Mouse (Mus musculus) MEL (cell line): ENCODE measurements around the gene Natd1. TPM values are rescaled to one million over a fixed set of nuclear protein-coding genes. Genes with fewer than 3 reads are reported as not detected.
"Not testable (repeated sequence)": the region's sequence is repeated elsewhere in the genome, so short reads cannot be mapped to it uniquely, and the experiment has no call there.

Experiments used
- DNase-seq: peaks from one replicate; pipeline ENCODE4 v3.0.0; 2011; ENCODE audit warnings: low read depth, low spot score
- H3K27ac ChIP-seq: 2 replicates; pipeline ENCODE4 v1.5.1; 2012; ENCODE audit warnings: low read depth, mild to moderate bottlenecking, control low read depth, low read length, moderate library complexity; ENCODE audit not compliant: control insufficient read depth
- H3K27me3 ChIP-seq, 2 experiments: fragments of 150-350 bp in 1 of 2; sonication (generic) in 1 of 2; 2 replicates each; pipeline ENCODE4 v1.6.1; 2012; ENCODE audit warnings: low read length in 2 of 2, mild to moderate bottlenecking in 2 of 2, improper control_type of control experiment in 1 of 2, moderate library complexity in 1 of 2; ENCODE audit not compliant: insufficient read depth in 2 of 2, control insufficient read depth in 1 of 2
- H3K36me3 ChIP-seq, 2 experiments: 2 replicates each; pipeline ENCODE4 v1.6.1; 2012 to 2014; ENCODE audit warnings: low read length in 2 of 2, improper control_type of control experiment in 1 of 2, inconsistent platforms in 1 of 2, mild to moderate bottlenecking in 1 of 2; ENCODE audit not compliant: insufficient read depth in 2 of 2, control insufficient read depth in 1 of 2
- H3K4me1 ChIP-seq, 2 experiments: fragments of 150-350 bp in 1 of 2; sonication (generic) in 1 of 2; 2 replicates each; pipeline ENCODE4 v1.6.1; 2012; ENCODE audit warnings: low read length in 2 of 2, improper control_type of control experiment in 1 of 2, mild to moderate bottlenecking in 1 of 2; ENCODE audit not compliant: insufficient read depth in 2 of 2, control insufficient read depth in 1 of 2
- H3K4me3 ChIP-seq, 2 experiments: fragments of 150-350 bp in 1 of 2; sonication (generic) in 1 of 2; 2 replicates each; pipeline ENCODE4 v1.5.1; 2012; ENCODE audit warnings: low read depth in 2 of 2, low read length in 2 of 2, mild to moderate bottlenecking in 2 of 2, moderate library complexity in 2 of 2, control low read depth in 1 of 2, improper control_type of control experiment in 1 of 2; ENCODE audit not compliant: control insufficient read depth in 1 of 2, insufficient read depth in 1 of 2
- H3K79me2 ChIP-seq: 2 replicates; pipeline ENCODE4 v1.6.1; 2012; ENCODE audit warnings: mild to moderate bottlenecking, low read length, moderate library complexity; ENCODE audit not compliant: control insufficient read depth, poor library complexity, insufficient read depth
- H3K9ac ChIP-seq: 2 replicates; pipeline ENCODE4 v1.6.1; 2012; ENCODE audit warnings: low read depth, mild to moderate bottlenecking, control low read depth, low read length, moderate library complexity; ENCODE audit not compliant: control insufficient read depth, poor library complexity, severe bottlenecking
- H3K9me3 ChIP-seq: fragments of 150-350 bp; sonication (generic); replicated peaks from 2 replicates; pipeline ENCODE4 v1.6.1; 2012; ENCODE audit warnings: mild to moderate bottlenecking, low read length, improper control_type of control experiment, moderate library complexity; ENCODE audit not compliant: insufficient read depth
- ELF1 ChIP-seq: IDR thresholded peaks from 2 replicates; pipeline ENCODE4 v1.6.1; 2014; ENCODE audit warnings: low read depth, mild to moderate bottlenecking, inconsistent platforms, low read length, improper control_type of control experiment, moderate library complexity
- ETS1 ChIP-seq: IDR thresholded peaks from 2 replicates; pipeline ENCODE4 v1.6.1; 2012; ENCODE audit warnings: low read depth, mild to moderate bottlenecking, inconsistent platforms, low read length, improper control_type of control experiment, moderate library complexity
- GABPA ChIP-seq: IDR thresholded peaks from 2 replicates; pipeline ENCODE4 v1.6.1; 2012; ENCODE audit warnings: low read depth, mild to moderate bottlenecking, inconsistent platforms, low read length, improper control_type of control experiment, moderate library complexity
- KAT2A ChIP-seq: conservative IDR thresholded peaks from 2 replicates; pipeline ENCODE4 v1.6.1; 2012; ENCODE audit warnings: low read depth, low read length, improper control_type of control experiment, inconsistent platforms
- MAX ChIP-seq: IDR thresholded peaks from 2 replicates; pipeline ENCODE4 v1.6.1; 2011; ENCODE audit warnings: low read length, improper control_type of control experiment
- MXI1 ChIP-seq: IDR thresholded peaks from 2 replicates; pipeline ENCODE4 v1.6.1; 2011; ENCODE audit warnings: mild to moderate bottlenecking, low read depth, low read length, improper control_type of control experiment
- MYB ChIP-seq: IDR thresholded peaks from 2 replicates; pipeline ENCODE4 v1.6.1; 2011; ENCODE audit warnings: mild to moderate bottlenecking, low read depth, low read length, improper control_type of control experiment
- MYC ChIP-seq: IDR thresholded peaks from 2 replicates; pipeline ENCODE4 v1.6.1; 2011; ENCODE audit warnings: low read depth, mild to moderate bottlenecking, low read length, improper control_type of control experiment, moderate library complexity
- POLR2A ChIP-seq, 2 experiments: IDR thresholded peaks; 2 replicates each; pipeline ENCODE4 v1.6.1; 2011 to 2012; ENCODE audit warnings: low read length in 2 of 2, mild to moderate bottlenecking in 2 of 2, control low read depth in 1 of 2, improper control_type of control experiment in 1 of 2, low read depth in 1 of 2, moderate library complexity in 1 of 2; ENCODE audit not compliant: control insufficient read depth in 1 of 2, insufficient read depth in 1 of 2, poor library complexity in 1 of 2
- RCOR1 ChIP-seq: IDR thresholded peaks from 2 replicates; pipeline ENCODE4 v1.6.1; 2012; ENCODE audit warnings: low read depth, mild to moderate bottlenecking, inconsistent platforms, low read length, improper control_type of control experiment
- SIN3A ChIP-seq: IDR thresholded peaks from 2 replicates; pipeline ENCODE4 v1.6.1; 2012; ENCODE audit warnings: low read length, improper control_type of control experiment, inconsistent platforms
- TAL1 ChIP-seq: IDR thresholded peaks from 2 replicates; pipeline ENCODE4 v1.6.1; 2012; ENCODE audit warnings: mild to moderate bottlenecking, inconsistent platforms, low read length, moderate library complexity, mixed read lengths
- ZC3H11A ChIP-seq: IDR thresholded peaks from 2 replicates; pipeline ENCODE4 v1.6.1; 2012; ENCODE audit warnings: low read depth, mild to moderate bottlenecking, inconsistent platforms, low read length, improper control_type of control experiment
- ZMIZ1 ChIP-seq: IDR thresholded peaks from 2 replicates; pipeline ENCODE4 v1.6.1; 2012; ENCODE audit warnings: low read depth, mild to moderate bottlenecking, inconsistent platforms, low read length, improper control_type of control experiment, moderate library complexity
- polyA plus RNA-seq, 2 experiments: library from polyadenylated mRNA; stranded (reverse) in 1 of 2; unstranded in 1 of 2; fragments of >175 nt in 1 of 2; fragments of >200 nt in 1 of 2; gene quantifications; 2 replicates each; pipeline versions ENCODE4 v1.2.1 to v1.2.4; 2012; ENCODE audit warnings: low replicate concordance in 2 of 2, low read depth in 1 of 2; ENCODE audit not compliant: insufficient read length in 2 of 2, insufficient read depth in 1 of 2, missing spikeins in 1 of 2
- total RNA-seq: library from RNA; depleted of rRNA; stranded (reverse); fragments of 300-350 nt; gene quantifications from 2 replicates; pipeline ENCODE4 v1.2.3, GENCODE M21; 2012

Gene Natd1
- total and polyA plus RNA-seq, 3 experiments, result 3.0 to 10.9 TPM; not detected in 1

DNA sequence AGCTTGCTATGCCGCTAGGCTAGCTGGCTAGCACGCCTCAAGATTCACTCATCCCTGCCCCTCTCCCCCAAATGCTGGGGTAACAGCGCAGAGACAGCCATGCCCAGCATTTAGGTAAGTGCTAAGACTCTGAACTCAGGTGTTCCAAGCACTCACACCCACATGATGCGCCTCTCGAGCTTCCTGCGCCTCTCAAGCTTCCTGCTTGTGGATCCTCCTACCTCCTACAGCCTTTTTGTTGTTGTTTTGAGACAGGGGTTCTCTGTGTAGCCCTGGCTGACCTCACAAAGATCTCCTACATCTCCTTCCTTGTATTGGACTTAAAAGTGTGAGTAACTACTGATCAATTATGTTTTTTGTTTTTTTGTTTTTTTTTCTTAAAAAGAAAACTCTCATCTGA, 41.4 kb downstream of the Natd1 start:
- H3K4me3 ChIP-seq, result no peak overlapping the region
- H3K27me3 ChIP-seq, result no peaks in the 10 kb centered on the region
- H3K27ac ChIP-seq, result no peak overlapping the region
- no peaks in the 10 kb centered on the region for H3K9me3 ChIP-seq
- no peak for DNase-seq
- TF ChIP-seq MYB, result no peak
- no peak for TF ChIP-seq TAL1
- no peak for TF ChIP-seq ETS1
- TF ChIP-seq RCOR1, result no peak
- no peak for TF ChIP-seq ELF1
- TF ChIP-seq SIN3A, result no peak
- TF ChIP-seq MYC, result no peak
- no peak for TF ChIP-seq ZMIZ1
- no peak for TF ChIP-seq MXI1
- H3K79me2 ChIP-seq, result peaks cover 96% of the 10 kb centered on the region
- peaks cover 22 to 35% of the 10 kb centered on the region in 2 experiments for H3K36me3 ChIP-seq
- H3K4me1 ChIP-seq, result peaks cover 7 to 25% of the 10 kb centered on the region in 2 experiments; a peak in 3 of 4 replicates
- no peak overlapping the region for H3K9ac ChIP-seq

DNA sequence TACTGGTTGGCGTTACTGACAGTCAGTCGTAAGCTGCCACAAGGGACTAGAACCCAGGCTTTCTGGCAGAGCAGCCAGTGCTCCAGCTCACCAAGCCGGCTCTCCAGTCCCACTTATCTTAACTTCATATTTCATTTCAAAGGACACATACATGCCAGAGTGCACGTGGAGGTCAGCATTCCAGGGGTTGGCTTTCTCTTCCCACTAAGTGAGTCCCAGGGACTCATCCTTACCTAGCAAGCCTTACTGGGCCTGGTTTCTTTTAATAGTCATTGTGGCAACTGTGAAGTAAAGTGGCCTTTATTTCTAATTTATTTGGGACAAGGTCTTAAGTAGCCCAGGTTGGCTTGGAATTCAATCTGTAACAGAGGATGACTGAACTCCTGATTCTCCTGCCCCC, 43.1 kb downstream of the Natd1 start:
- H3K27ac ChIP-seq, result no peak overlapping the region
- H3K79me2 ChIP-seq, result peaks cover 96% of the 10 kb centered on the region
- no peak overlapping the region for H3K9ac ChIP-seq
- no peak overlapping the region for H3K4me3 ChIP-seq
- no peaks in the 10 kb centered on the region for H3K9me3 ChIP-seq
- DNase-seq, result no peak
- H3K4me1 ChIP-seq, result peaks cover 2 to 13% of the 10 kb centered on the region in 2 experiments; a peak in 2 of 4 replicates
- H3K27me3 ChIP-seq, result no peaks in the 10 kb centered on the region
- peaks cover 13 to 39% of the 10 kb centered on the region in 2 experiments for H3K36me3 ChIP-seq
- TF ChIP-seq KAT2A (no peak), ZC3H11A (no peak), MAX (no peak), POLR2A (IDR thresholded peaks at IDR 0.05; ENCODE audit: control insufficient read depth in 1 of 2, insufficient read depth in 1 of 2, low read depth in 1 of 2, low read length in 2 of 2, poor library complexity in 1 of 2) (no peak), GABPA (no peak)
- TF ChIP-seq, all 39 proteins: peak for 0

DNA sequence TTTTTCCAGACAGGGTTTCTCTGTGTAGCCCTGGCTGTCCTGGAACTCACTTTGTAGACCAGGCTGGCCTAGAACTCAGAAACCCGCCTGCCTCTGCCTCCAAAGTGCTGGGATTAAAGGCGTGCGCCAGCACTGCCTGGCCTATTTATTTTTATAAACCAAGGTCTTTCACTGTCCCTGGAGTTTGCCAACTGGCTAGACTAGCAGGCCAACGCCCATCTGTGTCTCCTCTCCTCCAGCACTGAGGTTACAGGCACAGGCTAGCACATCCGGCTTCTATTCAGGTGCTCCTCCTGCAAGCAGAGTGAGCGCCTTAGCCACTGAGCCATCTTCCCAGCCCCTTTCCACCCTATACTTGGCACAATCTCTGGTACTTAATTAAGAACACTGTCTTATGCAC, 45.1 kb downstream of the Natd1 start:
- not testable (repeated sequence) for DNase-seq, H3K27ac ChIP-seq, H3K4me3 ChIP-seq, H3K4me1 ChIP-seq, H3K9ac ChIP-seq, H3K27me3 ChIP-seq, H3K9me3 ChIP-seq
- Histone ChIP-seq H3K79me2 (peaks cover 90% of the 10 kb centered on the region), H3K36me3 (peaks cover 0 to 37% of the 10 kb centered on the region in 2 experiments; a peak in 3 of 4 replicates)
